Mouse (Mus musculus) heart, embryonic 11.5 days (tissue): ENCODE results near the gene Gm42791. TPM values are rescaled to one million over a fixed set of nuclear protein-coding genes. Genes with fewer than 3 reads are reported as not detected.

Experiments
- ATAC-seq: fragments of 200-750 bp; cut with Nextera tagmentation; replicated peaks from 2 replicates; pipeline ENCODE4 v1.8.0; 2017; ENCODE audit warnings: moderate library complexity; ENCODE audit not compliant: insufficient number of reproducible peaks, low FRiP score, low TSS enrichment
- H3K27ac ChIP-seq: fragments of 300-500 bp; sonication (generic); 2 replicates; pipeline ENCODE4 v1.5.1; 2014; ENCODE audit warnings: mild to moderate bottlenecking, low read depth, low read length
- H3K27me3 ChIP-seq: fragments of 300-500 bp; sonication (generic); 2 replicates; pipeline ENCODE4 v1.6.1; 2014; ENCODE audit warnings: mild to moderate bottlenecking, low read length, mixed read lengths; ENCODE audit not compliant: control insufficient read depth, insufficient read depth
- H3K36me3 ChIP-seq: fragments of 300-500 bp; sonication (generic); 2 replicates; pipeline ENCODE4 v1.6.1; 2014; ENCODE audit warnings: mild to moderate bottlenecking, low read length, moderate library complexity, mixed read lengths; ENCODE audit not compliant: control insufficient read depth, insufficient read depth
- H3K4me1 ChIP-seq: fragments of 300-500 bp; sonication (generic); 2 replicates; pipeline ENCODE4 v1.6.1; 2014; ENCODE audit warnings: low read length; ENCODE audit not compliant: control insufficient read depth, insufficient read depth
- H3K4me2 ChIP-seq: fragments of 300-500 bp; sonication (generic); 2 replicates; pipeline ENCODE4 v1.6.1; 2014; ENCODE audit warnings: mild to moderate bottlenecking, moderate library complexity
- H3K4me3 ChIP-seq: fragments of 300-500 bp; sonication (generic); 2 replicates; pipeline ENCODE4 v1.5.1; 2014; ENCODE audit warnings: low read depth, low read length
- H3K9ac ChIP-seq: fragments of 300-500 bp; sonication (generic); 2 replicates; pipeline ENCODE4 v1.6.1; 2014; ENCODE audit warnings: mild to moderate bottlenecking, low read depth, low read length, moderate library complexity
- H3K9me3 ChIP-seq: fragments of 300-500 bp; sonication (generic); replicated peaks from 2 replicates; pipeline ENCODE4 v1.6.1; 2016; ENCODE audit warnings: low read length; ENCODE audit not compliant: control insufficient read depth
- WGBS: fragments of 180-500 bp; shearing (Covaris S2); extraction: QIAGEN DNeasy Blood & Tissue Kit; methylation state at CpG from one replicate; pipeline ENCODE4 v1.1.7; 2014; ENCODE audit not compliant: insufficient replicate concordance; 5-methylcytosine and 5-hydroxymethylcytosine counted together
- polyA plus RNA-seq: library from polyadenylated mRNA; unstranded; fragments of >200 nt; fragmentation: Nextera tagmentation; extraction: Ambion mirVana; gene quantifications from 2 replicates; pipeline ENCODE4 v1.2.1, GENCODE M21; 2014

The Gm42791 gene
- polyA plus RNA-seq, 1 experiment from 2014 or later, result not detected

GRCm38 (mm10) chr5:148956898-148957535, 37.9 kb downstream of the Gm42791 start:
- WGBS, result 39% methylated on average over 9 of the region's 9 CpGs
- H3K27ac ChIP-seq, result no peak overlapping the region

GRCm38 (mm10) chr5:148956091-148956490, 38.9 kb downstream of the Gm42791 start:
- 85% methylated on average over 9 of the region's 9 CpGs for WGBS
- Histone ChIP-seq H3K9me3 (no peaks in the 10 kb centered on the region; the same call in 1 of the 2 replicates), H3K4me3 (no peak overlapping the region)

More at GRCm38 (mm10) chr5:148956898-148957535, 37.9 kb downstream of the Gm42791 start:
- H3K9ac ChIP-seq, result no peak overlapping the region
- no peaks in the 10 kb centered on the region for H3K36me3 ChIP-seq
- peaks cover 7% of the 10 kb centered on the region for H3K4me1 ChIP-seq
- ATAC-seq, result no peak
- H3K27me3 ChIP-seq, result no peaks in the 10 kb centered on the region
- H3K4me2 ChIP-seq, result no peak overlapping the region
- H3K4me3 ChIP-seq, result no peak overlapping the region
- H3K9me3 ChIP-seq, result no peaks in the 10 kb centered on the region; the same call in 1 of the 2 replicates

GRCm38 (mm10) chr5:148955575-148955974, 39.4 kb downstream of the Gm42791 start:
- no peaks in the 10 kb centered on the region for H3K27me3 ChIP-seq
- no peak overlapping the region for H3K9ac ChIP-seq
- no peak for ATAC-seq
- H3K27ac ChIP-seq, result no peak overlapping the region
- no peak overlapping the region for H3K4me2 ChIP-seq
- no peak overlapping the region for H3K4me3 ChIP-seq
- 82% methylated on average over 6 of the region's 6 CpGs for WGBS
- H3K4me1 ChIP-seq, result peaks cover 7% of the 10 kb centered on the region
- no peaks in the 10 kb centered on the region; the same call in 1 of the 2 replicates for H3K9me3 ChIP-seq
- H3K36me3 ChIP-seq, result no peaks in the 10 kb centered on the region

More at GRCm38 (mm10) chr5:148956091-148956490, 38.9 kb downstream of the Gm42791 start:
- H3K4me2 ChIP-seq, result no peak overlapping the region
- no peak for ATAC-seq
- H3K27ac ChIP-seq, result no peak overlapping the region
- no peaks in the 10 kb centered on the region for H3K27me3 ChIP-seq
- no peak overlapping the region for H3K9ac ChIP-seq
- H3K36me3 ChIP-seq, result no peaks in the 10 kb centered on the region
- peaks cover 7% of the 10 kb centered on the region for H3K4me1 ChIP-seq

GRCm38 (mm10) chr5:148954314-148955060, 40.5 kb downstream of the Gm42791 start:
- Histone ChIP-seq H3K9me3 (no peaks in the 10 kb centered on the region; the same call in 1 of the 2 replicates), H3K4me2 (no peak overlapping the region), H3K27ac (no peak overlapping the region), H3K4me3 (no peak overlapping the region), H3K9ac (no peak overlapping the region), H3K36me3 (no peaks in the 10 kb centered on the region), H3K4me1 (peaks cover 10% of the 10 kb centered on the region), H3K27me3 (no peaks in the 10 kb centered on the region)
- 81% methylated on average over 22 of the region's 22 CpGs for WGBS
- ATAC-seq, result no peak

- H3K27me3 ChIP-seq, result no peaks in the 10 kb centered on the region
- peaks cover 3% of the 10 kb centered on the region for H3K4me1 ChIP-seq
- no peak overlapping the region for H3K4me2 ChIP-seq
- H3K9ac ChIP-seq, result no peak overlapping the region
- no peaks in the 10 kb centered on the region; the same call in 1 of the 2 replicates for H3K9me3 ChIP-seq
- WGBS, result 73% methylated on average over 5 of the region's 5 CpGs
- H3K4me3 ChIP-seq, result no peak overlapping the region
- H3K27ac ChIP-seq, result no peak overlapping the region
- no peaks in the 10 kb centered on the region for H3K36me3 ChIP-seq
- no peak for ATAC-seq
Measured at GRCm38 (mm10) chr5:148953098-148953497, 41.8 kb downstream of the Gm42791 start.

GRCm38 (mm10) chr5:148952419-148952818, 42.5 kb downstream of the Gm42791 start:
- H3K9ac ChIP-seq, result no peak overlapping the region
- no peak overlapping the region for H3K27ac ChIP-seq
- H3K4me1 ChIP-seq, result peaks cover 3% of the 10 kb centered on the region
- H3K27me3 ChIP-seq, result no peaks in the 10 kb centered on the region
- ATAC-seq, result no peak
- H3K9me3 ChIP-seq, result no peaks in the 10 kb centered on the region; the same call in 1 of the 2 replicates
- no peak overlapping the region for H3K4me3 ChIP-seq
- no peaks in the 10 kb centered on the region for H3K36me3 ChIP-seq
- WGBS, result 47% methylated on average over 6 of the region's 6 CpGs
- H3K4me2 ChIP-seq, result no peak overlapping the region

GRCm38 (mm10) chr5:148951360-148951759, 43.6 kb downstream of the Gm42791 start:
- H3K9ac ChIP-seq, result no peak overlapping the region
- WGBS, result 69% methylated on average over 5 of the region's 5 CpGs
- H3K9me3 ChIP-seq, result no peaks in the 10 kb centered on the region; the same call in 1 of the 2 replicates
- no peak overlapping the region for H3K27ac ChIP-seq
- no peak overlapping the region for H3K4me3 ChIP-seq
- no peak for ATAC-seq
- H3K27me3 ChIP-seq, result no peaks in the 10 kb centered on the region
- no peaks in the 10 kb centered on the region for H3K36me3 ChIP-seq
- H3K4me1 ChIP-seq, result peaks cover 3% of the 10 kb centered on the region
- no peak overlapping the region for H3K4me2 ChIP-seq

- Histone ChIP-seq H3K36me3 (no peaks in the 10 kb centered on the region), H3K4me1 (peaks cover 3% of the 10 kb centered on the region), H3K4me3 (no peak overlapping the region), H3K9ac (no peak overlapping the region), H3K27ac (no peak overlapping the region; the same call in 1 of the 2 replicates), H3K27me3 (no peaks in the 10 kb centered on the region), H3K4me2 (no peak overlapping the region), H3K9me3 (no peaks in the 10 kb centered on the region; the same call in 1 of the 2 replicates)
- 39% methylated on average over 15 of the region's 15 CpGs for WGBS
- no peak for ATAC-seq
Measured at GRCm38 (mm10) chr5:148950064-148950463, 44.9 kb downstream of the Gm42791 start.
